Mouse (Mus musculus) bone marrow, adult 2 months (tissue): ENCODE measurements around the gene Ptprg.

Source experiments
- CTCF ChIP-seq: fragments of 200-500 bp; IDR thresholded peaks from 2 replicates; pipeline ENCODE4 v1.5.1; 2011; ENCODE audit warnings: low read length, control low read depth; ENCODE audit not compliant: control insufficient read depth, insufficient read depth
- POLR2A ChIP-seq: fragments of 200-500 bp; IDR thresholded peaks from 2 replicates; pipeline ENCODE4 v1.6.1; 2011; ENCODE audit warnings: low read depth, mild to moderate bottlenecking, control low read depth, low read length, borderline replicate concordance; ENCODE audit not compliant: control insufficient read depth

DNA sequence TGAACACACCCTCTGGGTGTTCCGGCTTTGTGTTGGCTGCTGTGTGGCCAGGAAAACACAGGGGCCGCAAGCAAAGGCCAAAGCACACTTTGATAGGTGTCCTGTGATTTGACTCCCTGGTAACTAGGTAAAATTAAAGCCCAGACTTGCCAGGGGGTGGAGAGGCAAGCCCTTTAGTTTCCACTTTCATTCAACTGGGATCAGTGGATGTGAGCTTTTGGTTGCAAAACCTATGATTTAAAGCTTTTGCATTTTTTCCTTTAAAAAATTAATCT is 551.8 kb downstream of the Ptprg start:
- TF ChIP-seq CTCF: no peak
- no peak for TF ChIP-seq POLR2A
